Mouse (Mus musculus): Measurements from ENCODE around the gene Nrl. TPM values are rescaled to one million over a fixed set of nuclear protein-coding genes. Genes with fewer than 3 reads are reported as not detected.
A peak's percentile ranks its signal among the peaks of the same experiment; 100 is the strongest.

Gene Nrl
- polyA plus RNA-seq, 1 experiment = not detected

DNA sequence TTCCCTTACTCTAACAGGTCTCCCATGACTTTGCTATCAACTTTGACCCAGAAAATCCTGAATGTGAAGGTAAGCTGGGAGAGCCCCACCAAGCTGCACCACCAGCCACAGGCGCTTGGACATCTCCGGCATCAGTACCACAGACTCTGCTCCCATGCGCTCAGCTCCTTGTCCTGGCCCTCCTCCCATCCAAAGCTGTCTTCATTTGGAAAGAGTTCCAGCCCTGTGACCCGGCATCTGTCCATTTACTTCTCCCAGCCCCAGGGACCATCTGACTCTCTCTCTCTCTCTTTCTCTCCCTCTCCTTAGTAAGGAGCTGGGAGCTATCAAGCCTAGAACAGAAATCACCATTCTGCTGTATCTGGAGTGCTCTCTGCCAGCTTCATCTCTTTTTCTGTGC lies 8.9 kb downstream of the Nrl start:
- no peaks in the 10 kb centered on the region for H3K4me1 ChIP-seq (ENCODE audit: control insufficient read depth, insufficient read depth, low read length)
- WGBS = 86% methylated on average over 4 of the region's 4 CpGs

DNA sequence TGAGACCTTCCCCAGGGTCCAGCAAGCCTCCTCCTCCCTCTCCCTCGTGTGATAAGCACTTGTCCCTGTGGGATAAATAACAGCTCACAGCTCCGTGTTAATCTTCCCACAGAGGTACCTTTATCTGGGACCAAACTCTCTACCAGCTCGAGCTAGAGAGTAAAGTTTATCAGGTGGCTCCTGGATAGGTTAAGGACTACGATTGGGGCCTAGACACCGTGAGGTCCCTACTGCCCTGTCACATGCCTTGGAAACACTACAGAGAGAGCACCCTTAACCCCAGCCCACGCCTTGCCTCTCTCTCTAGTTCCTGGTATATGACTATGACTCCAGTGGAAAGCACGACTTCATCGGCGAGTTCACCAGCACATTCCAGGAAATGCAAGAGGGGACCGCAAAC lies 10.9 kb downstream of the Nrl start:
- H3K4me1 ChIP-seq (ENCODE audit: control insufficient read depth, insufficient read depth, low read length) = no peaks in the 10 kb centered on the region
- WGBS = 45% methylated on average over 10 of the region's 10 CpGs
- no peak overlapping the region for H3K4me3 ChIP-seq (replicated peaks; ENCODE audit: extremely low read depth, low read depth, low read length)
- no peak for DNase-seq
- TF ChIP-seq CTCF (IDR thresholded peaks at IDR 0.05; ENCODE audit: insufficient read depth, low read length) (no peak), POLR2A (IDR thresholded peaks at IDR 0.05; ENCODE audit: borderline replicate concordance, extremely low read depth, low read depth, low read length) (no peak)

More for the DNA sequence above, 8.9 kb downstream of the Nrl start:
- no peak for TF ChIP-seq POLR2A (IDR thresholded peaks at IDR 0.05; ENCODE audit: borderline replicate concordance, extremely low read depth, low read depth, low read length)
- TF ChIP-seq CTCF (IDR thresholded peaks at IDR 0.05; ENCODE audit: insufficient read depth, low read length) = no peak
- no peak for DNase-seq
- H3K4me3 ChIP-seq (replicated peaks; ENCODE audit: extremely low read depth, low read depth, low read length) = no peak overlapping the region

- WGBS = 40% methylated on average over 7 of the region's 7 CpGs
- no peak overlapping the region for H3K4me3 ChIP-seq (replicated peaks; ENCODE audit: extremely low read depth, low read depth, low read length)
- TF ChIP-seq CTCF (IDR thresholded peaks at IDR 0.05; ENCODE audit: insufficient read depth, low read length) = no peak
- no peak for TF ChIP-seq POLR2A (IDR thresholded peaks at IDR 0.05; ENCODE audit: borderline replicate concordance, extremely low read depth, low read depth, low read length)
- H3K4me1 ChIP-seq (ENCODE audit: control insufficient read depth, insufficient read depth, low read length) = no peaks in the 10 kb centered on the region
- no peak for DNase-seq
Observed at GRCm38 (mm10) chr14:55511037-55511436, 13.7 kb downstream of the Nrl start.

- Histone ChIP-seq H3K4me3 (replicated peaks; ENCODE audit: extremely low read depth, low read depth, low read length) (no peak within 1 kb of the TSS), H3K4me1 (ENCODE audit: control insufficient read depth, insufficient read depth, low read length) (no peaks in the 10 kb centered on the region)
- TF ChIP-seq POLR2A (IDR thresholded peaks at IDR 0.05; ENCODE audit: borderline replicate concordance, extremely low read depth, low read depth, low read length) (no peak), CTCF (IDR thresholded peaks at IDR 0.05; ENCODE audit: insufficient read depth, low read length) (no peak)
- no peak for DNase-seq
- 63% methylated on average over 21 of the region's 22 CpGs for WGBS
Observed at GRCm38 (mm10) chr14:55510125-55510731, 14.6 kb downstream of the Nrl start, which contains the start of gene Cpne6. Gene Cpne6 (plus strand): TSS chr14:55510445.

DNA sequence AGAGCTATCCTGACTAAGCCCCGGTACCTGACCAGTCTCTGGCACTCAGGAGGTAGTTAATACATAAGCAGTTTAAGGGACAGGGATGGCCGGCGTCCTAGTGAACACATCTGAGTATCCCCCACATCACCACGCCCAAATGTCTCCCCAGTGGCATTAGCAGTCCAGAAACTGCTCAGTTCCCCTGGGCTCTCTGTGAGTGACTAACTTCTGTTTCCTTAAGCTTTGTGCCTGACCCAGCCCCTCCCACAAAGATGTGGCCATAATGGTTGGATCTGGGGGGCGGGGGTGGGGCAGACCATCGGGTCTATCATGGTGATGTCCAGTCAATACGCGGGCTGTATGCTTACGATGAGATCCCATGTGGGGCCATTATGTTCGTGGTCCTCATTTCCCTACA lies 15.2 kb downstream of the Nrl start:
- H3K4me1 ChIP-seq (ENCODE audit: control insufficient read depth, insufficient read depth, low read length) = no peaks in the 10 kb centered on the region
- TF ChIP-seq POLR2A (IDR thresholded peaks at IDR 0.05; ENCODE audit: borderline replicate concordance, extremely low read depth, low read depth, low read length) = no peak
- TF ChIP-seq CTCF (IDR thresholded peaks at IDR 0.05; ENCODE audit: insufficient read depth, low read length) = no peak
- WGBS = 68% methylated on average over 10 of the region's 10 CpGs

GRCm38 (mm10) chr14:55507801-55508200 lies 17.0 kb downstream of the Nrl start:
- WGBS = 43% methylated on average over 7 of the region's 7 CpGs
- TF ChIP-seq CTCF (IDR thresholded peaks at IDR 0.05; ENCODE audit: insufficient read depth, low read length) (no peak), POLR2A (IDR thresholded peaks at IDR 0.05; ENCODE audit: borderline replicate concordance, extremely low read depth, low read depth, low read length) (no peak)
- Histone ChIP-seq H3K4me3 (replicated peaks; ENCODE audit: extremely low read depth, low read depth, low read length) (no peak overlapping the region), H3K4me1 (ENCODE audit: control insufficient read depth, insufficient read depth, low read length) (no peaks in the 10 kb centered on the region)
- no peak for DNase-seq

More for the DNA sequence above, 15.2 kb downstream of the Nrl start:
- H3K4me3 ChIP-seq (replicated peaks; ENCODE audit: extremely low read depth, low read depth, low read length) = no peak overlapping the region
- DNase-seq = no peak

- TF ChIP-seq POLR2A (IDR thresholded peaks at IDR 0.05; ENCODE audit: borderline replicate concordance, extremely low read depth, low read depth, low read length) (no peak), CTCF (IDR thresholded peaks at IDR 0.05; ENCODE audit: insufficient read depth, low read length) (no peak)
- no peak for DNase-seq
- 84% methylated on average over 9 of the region's 9 CpGs for WGBS
- no peaks in the 10 kb centered on the region for H3K4me1 ChIP-seq (ENCODE audit: control insufficient read depth, insufficient read depth, low read length)
- no peak overlapping the region for H3K4me3 ChIP-seq (replicated peaks; ENCODE audit: extremely low read depth, low read depth, low read length)
Observed at GRCm38 (mm10) chr14:55505612-55506011, 19.2 kb downstream of the Nrl start.

DNA sequence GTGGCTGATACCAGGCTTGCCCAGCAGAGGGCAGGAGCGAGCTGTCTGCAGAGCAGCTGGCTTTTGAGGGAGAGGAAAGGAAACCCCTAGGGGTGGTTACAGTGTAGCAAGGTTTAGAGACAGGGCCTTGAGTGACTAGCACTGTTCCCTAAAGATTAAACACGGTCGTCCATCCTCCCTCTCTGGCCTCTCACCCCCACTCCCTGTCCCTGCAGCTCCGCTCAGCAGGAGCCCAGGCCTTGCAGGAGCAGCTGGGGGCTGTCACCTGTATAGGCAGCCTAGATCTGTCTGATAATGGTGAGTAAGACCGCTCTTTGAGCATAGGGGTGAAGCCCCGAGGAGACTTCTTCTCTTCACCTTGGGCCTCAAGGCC lies 27.3 kb downstream of the Nrl start:
- 28% methylated on average over 6 of the region's 6 CpGs for WGBS
- peak; percentile 87 for DNase-seq

GRCm38 (mm10) chr14:55496761-55497448 lies 27.9 kb downstream of the Nrl start:
- no peak for DNase-seq
- Histone ChIP-seq H3K4me3 (replicated peaks; ENCODE audit: extremely low read depth, low read depth, low read length) (no peak overlapping the region), H3K4me1 (ENCODE audit: control insufficient read depth, insufficient read depth, low read length) (no peaks in the 10 kb centered on the region)
- WGBS = 57% methylated on average over 16 of the region's 16 CpGs
- TF ChIP-seq POLR2A (IDR thresholded peaks at IDR 0.05; ENCODE audit: borderline replicate concordance, extremely low read depth, low read depth, low read length) (no peak), CTCF (IDR thresholded peaks at IDR 0.05; ENCODE audit: insufficient read depth, low read length) (no peak)

More for the DNA sequence above, 27.3 kb downstream of the Nrl start:
- Histone ChIP-seq H3K4me1 (ENCODE audit: control insufficient read depth, insufficient read depth, low read length) (no peaks in the 10 kb centered on the region), H3K4me3 (replicated peaks; ENCODE audit: extremely low read depth, low read depth, low read length) (no peak overlapping the region)
- TF ChIP-seq POLR2A (IDR thresholded peaks at IDR 0.05; ENCODE audit: borderline replicate concordance, extremely low read depth, low read depth, low read length) = no peak
- TF ChIP-seq CTCF (IDR thresholded peaks at IDR 0.05; ENCODE audit: insufficient read depth, low read length) = peak; percentile 97
